Mouse (Mus musculus) embryonic facial prominence, embryonic 11.5 days (tissue): ENCODE measurements at regions not wholly inside any gene's neighbourhood (a gene's known extent, or its start where the extent isn't known, plus 50 kb on each side); places are given as distances from the start of the nearest gene placed in this dataset.
A peak's percentile ranks its signal among the peaks of the same experiment; 100 is the strongest.

Source experiments
- ATAC-seq: fragments of 200-750 bp; cut with Nextera tagmentation; replicated peaks from 2 replicates; pipeline ENCODE4 v1.8.0; 2017; ENCODE audit warnings: low read depth; ENCODE audit not compliant: insufficient number of reproducible peaks, low FRiP score, low TSS enrichment
- DNase-seq: peaks from one replicate; pipeline ENCODE4 v3.0.0-alpha.2; 2015; ENCODE audit warnings: low spot score
- H3K27ac ChIP-seq: fragments of 300-500 bp; sonication (generic); replicated peaks from 2 replicates; pipeline ENCODE4 v1.5.1; 2014; ENCODE audit warnings: mild to moderate bottlenecking, low read depth, low read length, control low read depth
- H3K27me3 ChIP-seq: fragments of 300-500 bp; sonication (generic); 2 replicates; pipeline ENCODE4 v1.6.1; 2014; ENCODE audit warnings: mild to moderate bottlenecking, low read length, moderate library complexity, mixed read lengths; ENCODE audit not compliant: control insufficient read depth, insufficient read depth
- H3K36me3 ChIP-seq: fragments of 300-500 bp; sonication (generic); replicated peaks from 2 replicates; pipeline ENCODE4 v1.6.1; 2014; ENCODE audit warnings: low read depth, mild to moderate bottlenecking, low read length, moderate library complexity, mixed read lengths; ENCODE audit not compliant: control insufficient read depth, insufficient read depth
- H3K4me1 ChIP-seq: fragments of 300-500 bp; sonication (generic); 2 replicates; pipeline ENCODE4 v1.6.1; 2014; ENCODE audit warnings: low read length, mixed read lengths; ENCODE audit not compliant: control insufficient read depth, insufficient read depth
- H3K4me2 ChIP-seq: fragments of 300-500 bp; sonication (generic); 2 replicates; pipeline ENCODE4 v1.6.1; 2014; ENCODE audit warnings: low read depth, mild to moderate bottlenecking, control low read depth, low read length, moderate library complexity
- H3K4me3 ChIP-seq: fragments of 300-500 bp; sonication (generic); 2 replicates; pipeline ENCODE4 v1.5.1; 2014; ENCODE audit warnings: low read depth, low read length, control low read depth
- H3K9ac ChIP-seq: fragments of 300-500 bp; sonication (generic); replicated peaks from 2 replicates; pipeline ENCODE4 v1.6.1; 2014; ENCODE audit warnings: mild to moderate bottlenecking, control low read depth, low read length
- H3K9me3 ChIP-seq: fragments of 300-500 bp; sonication (generic); replicated peaks from 2 replicates; pipeline ENCODE4 v1.6.1; 2016; ENCODE audit warnings: mild to moderate bottlenecking, low read length, inconsistent platforms, mixed read lengths; ENCODE audit not compliant: control insufficient read depth
- WGBS: fragments of 180-500 bp; shearing (Covaris S2); extraction: QIAGEN DNeasy Blood & Tissue Kit; methylation state at CpG from one replicate; pipeline ENCODE4 v1.1.7; 2014; 5-methylcytosine and 5-hydroxymethylcytosine counted together

DNA sequence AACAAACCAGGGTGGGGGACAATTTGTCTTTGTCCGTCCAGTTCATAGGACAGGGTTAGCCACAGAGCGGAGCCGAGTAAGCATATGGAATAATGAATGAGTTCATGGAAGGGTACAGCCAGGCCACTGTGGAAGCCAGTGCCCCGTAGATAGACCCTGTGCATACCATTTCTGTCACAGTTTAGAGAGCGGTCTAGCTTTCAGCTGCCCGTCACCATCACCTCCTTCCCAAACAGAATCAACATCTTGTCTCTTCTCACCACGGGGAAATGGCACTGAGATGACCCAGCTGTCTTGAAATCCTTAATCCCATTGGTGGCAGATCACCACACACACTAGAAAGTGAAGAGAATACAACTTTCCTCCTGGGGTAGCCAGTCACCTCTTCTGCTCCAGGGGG lies 178.7 kb downstream of the Zfp36l1 start:
- Histone ChIP-seq H3K4me1 (no peaks in the 10 kb centered on the region), H3K4me3 (no peak overlapping the region), H3K9me3 (no peaks in the 10 kb centered on the region), H3K4me2 (no peak overlapping the region), H3K36me3 (no peaks in the 10 kb centered on the region), H3K9ac (no peak overlapping the region), H3K27me3 (no peaks in the 10 kb centered on the region), H3K27ac (no peak overlapping the region)
- 59% methylated on average over 7 of the region's 7 CpGs for WGBS
- ATAC-seq, result no peak
- DNase-seq, result no peak

DNA sequence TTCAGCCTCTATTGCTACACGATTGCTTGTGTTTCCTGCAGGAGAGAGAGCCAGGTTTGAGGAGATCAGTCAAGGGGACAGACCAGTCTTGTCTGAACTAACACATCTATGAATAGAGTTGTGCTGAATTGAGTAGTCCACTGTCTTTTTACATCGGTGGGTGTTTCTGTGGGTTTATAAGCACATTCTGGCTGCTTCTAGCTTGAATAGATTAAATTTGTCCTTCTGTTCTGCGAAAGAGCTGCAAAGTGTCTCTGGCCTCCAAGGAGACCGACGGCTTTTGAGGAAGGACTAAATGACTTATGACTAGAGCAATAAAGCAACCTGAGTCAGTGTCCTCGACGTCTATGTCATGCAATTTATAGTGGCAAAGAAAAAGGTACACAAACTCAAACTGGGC lies 179.9 kb downstream of the Zfp36l1 start:
- H3K27me3 ChIP-seq, result no peaks in the 10 kb centered on the region
- WGBS, result 93% methylated on average over 7 of the region's 7 CpGs
- no peaks in the 10 kb centered on the region for H3K36me3 ChIP-seq
- DNase-seq, result no peak
- H3K4me1 ChIP-seq, result no peaks in the 10 kb centered on the region; the same call in 1 of the 2 replicates
- no peak overlapping the region for H3K9ac ChIP-seq
- no peak overlapping the region for H3K27ac ChIP-seq
- no peak for ATAC-seq
- no peaks in the 10 kb centered on the region for H3K9me3 ChIP-seq
- H3K4me3 ChIP-seq, result no peak overlapping the region
- H3K4me2 ChIP-seq, result no peak overlapping the region

DNA sequence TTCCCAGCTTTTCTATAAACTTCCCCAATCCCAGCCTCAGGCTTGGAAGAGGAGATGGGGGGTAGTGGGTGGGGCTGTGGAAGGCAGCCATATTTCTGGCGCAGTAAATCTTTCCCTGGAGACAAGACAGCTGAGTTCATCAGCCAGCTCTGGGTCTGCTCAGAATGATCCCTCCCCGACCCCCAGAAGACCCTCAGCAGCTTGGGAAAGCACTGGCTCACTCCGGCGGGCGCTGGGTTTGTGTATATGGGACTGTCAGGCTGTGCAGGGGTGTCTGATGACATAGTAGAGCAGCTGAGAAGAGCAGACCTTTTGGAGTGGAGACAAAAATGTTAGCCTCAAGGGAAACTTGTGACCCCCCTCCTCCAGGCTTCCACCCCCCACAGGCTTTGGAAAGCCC lies 181.4 kb downstream of the Zfp36l1 start:
- 54% methylated on average over 5 of the region's 5 CpGs for WGBS
- H3K4me1 ChIP-seq, result no peaks in the 10 kb centered on the region; the same call in 1 of the 2 replicates
- ATAC-seq, result no peak

DNA sequence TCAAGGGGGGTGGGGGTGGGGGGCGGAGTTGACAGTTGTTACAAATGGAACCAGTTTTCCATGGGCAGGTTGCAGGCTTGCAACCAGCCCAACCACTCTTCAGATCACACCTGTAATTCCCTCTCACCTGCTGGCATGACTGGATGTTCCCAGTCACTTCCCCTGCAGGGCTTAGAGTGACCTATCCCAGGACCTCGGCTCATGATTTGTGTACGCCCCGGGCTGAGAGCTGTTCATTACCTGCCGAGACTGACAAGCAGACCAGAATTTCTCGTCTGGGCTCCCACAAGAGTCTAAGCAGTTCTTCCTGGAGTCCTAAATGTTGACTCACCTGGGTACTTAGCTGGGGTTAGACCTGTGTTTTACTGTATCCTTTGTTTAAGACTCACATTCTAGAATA lies 183.0 kb downstream of the Zfp36l1 start:
- Histone ChIP-seq H3K27ac (peak overlapping the region; percentile 63), H3K4me3 (no peak overlapping the region), H3K9me3 (no peaks in the 10 kb centered on the region), H3K4me2 (no peak overlapping the region), H3K27me3 (no peaks in the 10 kb centered on the region), H3K9ac (no peak overlapping the region), H3K36me3 (no peaks in the 10 kb centered on the region), H3K4me1 (peaks cover 10% of the 10 kb centered on the region)
- peak; percentile 34 for DNase-seq
- ATAC-seq, result no peak
- WGBS, result 62% methylated on average over 6 of the region's 6 CpGs

More for the DNA sequence above, 181.4 kb downstream of the Zfp36l1 start:
- H3K36me3 ChIP-seq, result no peaks in the 10 kb centered on the region
- H3K27ac ChIP-seq, result no peak overlapping the region
- H3K4me3 ChIP-seq, result no peak overlapping the region
- H3K9me3 ChIP-seq, result no peaks in the 10 kb centered on the region
- no peaks in the 10 kb centered on the region for H3K27me3 ChIP-seq
- H3K9ac ChIP-seq, result no peak overlapping the region
- no peak for DNase-seq
- no peak overlapping the region for H3K4me2 ChIP-seq

DNA sequence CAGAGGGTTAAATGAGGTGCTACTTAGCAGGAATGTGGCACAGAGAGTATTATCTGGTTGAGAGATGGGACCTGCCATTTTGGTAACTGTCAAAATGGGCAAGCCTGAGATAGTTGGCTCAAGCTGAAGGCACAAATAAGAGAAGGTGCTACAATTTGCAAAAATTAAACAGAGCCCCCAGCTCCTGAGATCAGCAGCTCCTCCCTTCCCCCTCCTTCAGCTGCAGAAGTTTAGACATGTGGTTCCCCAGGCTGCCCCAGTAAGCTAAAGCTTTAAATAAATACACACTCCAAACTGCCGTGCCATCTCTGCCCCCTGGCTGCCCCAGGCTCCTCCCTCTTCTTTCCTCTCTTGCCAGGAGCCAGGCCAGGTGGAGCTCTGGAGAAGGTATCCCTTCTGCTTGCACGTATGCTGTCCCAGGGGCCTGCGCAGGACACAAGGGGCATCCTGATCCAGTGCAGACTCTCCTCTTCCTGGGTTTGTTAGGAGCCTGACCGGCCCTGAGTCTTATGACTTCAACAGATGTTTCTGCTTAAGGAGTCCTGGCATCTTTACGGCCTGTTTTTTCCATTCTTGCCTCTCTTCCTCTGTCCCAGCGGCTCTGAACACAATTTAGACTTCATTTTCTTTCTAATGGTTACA lies 184.0 kb downstream of the Zfp36l1 start:
- DNase-seq, result peak; percentile 83
- Histone ChIP-seq H3K9me3 (no peaks in the 10 kb centered on the region), H3K36me3 (no peaks in the 10 kb centered on the region), H3K27ac (peak overlapping the region; percentile 63), H3K4me1 (peaks cover 10% of the 10 kb centered on the region), H3K9ac (no peak overlapping the region), H3K4me2 (no peak overlapping the region), H3K4me3 (no peak overlapping the region), H3K27me3 (no peaks in the 10 kb centered on the region)
- WGBS, result 19% methylated on average over 6 of the region's 6 CpGs
- no peak for ATAC-seq

DNA sequence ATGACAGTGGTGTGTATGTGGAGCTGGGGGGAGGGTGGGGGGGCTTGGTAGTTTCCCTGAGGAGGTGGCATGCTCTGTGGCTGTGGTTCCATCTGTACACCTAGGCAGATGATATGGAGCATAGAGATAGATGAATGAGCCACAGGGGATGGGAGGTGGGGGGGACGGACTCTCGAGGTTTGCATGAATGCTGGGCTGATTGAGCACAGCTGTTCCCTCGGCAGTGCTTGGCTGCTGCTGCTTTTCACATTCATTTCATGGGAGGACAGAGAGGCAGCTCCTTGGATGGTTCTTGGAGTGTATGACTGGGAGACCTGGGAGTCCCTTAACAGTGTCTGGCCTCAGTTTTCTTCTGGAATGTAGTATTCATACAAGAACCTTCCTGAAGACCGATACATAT lies 184.5 kb downstream of the Zfp36l1 start:
- no peaks in the 10 kb centered on the region for H3K27me3 ChIP-seq
- no peak overlapping the region for H3K4me2 ChIP-seq
- ATAC-seq (no peak), DNase-seq (peak; percentile 73)
- H3K4me3 ChIP-seq, result no peak overlapping the region
- 23% methylated on average over 4 of the region's 4 CpGs for WGBS
- H3K4me1 ChIP-seq, result peaks cover 10% of the 10 kb centered on the region
- peak overlapping the region; percentile 63 for H3K27ac ChIP-seq
- H3K9ac ChIP-seq, result no peak overlapping the region
- no peaks in the 10 kb centered on the region for H3K9me3 ChIP-seq
- H3K36me3 ChIP-seq, result no peaks in the 10 kb centered on the region

DNA sequence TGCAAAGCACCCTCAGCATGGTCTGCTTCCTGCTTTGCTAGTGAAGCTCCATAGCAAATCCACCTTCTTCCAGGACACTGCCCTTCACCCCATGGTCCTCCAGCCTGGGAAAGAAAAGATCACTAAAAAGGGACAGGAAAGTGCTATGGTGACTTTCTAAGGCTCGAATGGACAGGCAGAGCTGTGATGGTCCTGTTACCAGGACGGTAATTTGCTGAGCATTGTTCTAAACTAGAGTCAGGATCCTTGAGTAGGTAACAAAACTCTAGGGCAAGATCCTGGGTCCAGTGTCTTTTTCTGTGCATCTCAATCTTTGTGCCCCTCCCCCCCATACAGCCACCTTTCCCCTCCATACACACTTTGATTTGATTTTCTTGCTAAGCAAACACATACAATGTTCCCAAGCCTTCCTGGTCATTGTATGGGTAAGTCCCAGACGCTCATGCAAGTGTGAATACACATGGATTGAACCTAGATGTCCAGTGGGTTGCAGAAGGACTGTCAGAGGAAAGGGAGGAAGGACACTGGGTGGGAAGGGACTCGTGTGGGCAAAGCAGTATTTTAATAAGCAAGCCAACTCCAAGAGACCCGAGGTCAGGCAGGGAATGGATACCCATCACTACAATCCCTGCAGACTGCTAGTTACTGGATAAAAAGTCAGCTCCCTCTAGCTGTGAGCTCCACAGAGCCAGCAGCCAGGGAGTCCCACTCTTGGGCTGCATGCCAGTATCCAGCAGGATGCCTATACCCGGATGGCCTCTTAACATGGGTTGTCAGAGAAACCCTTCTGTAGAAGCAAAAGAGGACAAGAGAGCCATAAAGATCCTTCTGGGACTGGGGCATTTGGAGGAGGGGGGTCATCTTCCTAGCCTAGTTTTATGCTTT lies 186.9 kb downstream of the Zfp36l1 start:
- H3K4me2 ChIP-seq, result peak overlapping the region; percentile 28
- no peak for ATAC-seq
- WGBS, result 21% methylated on average over 6 of the region's 6 CpGs

More for the DNA sequence above, 186.9 kb downstream of the Zfp36l1 start:
- H3K36me3 ChIP-seq, result no peaks in the 10 kb centered on the region
- peak overlapping the region; percentile 88 for H3K27ac ChIP-seq
- no peak overlapping the region for H3K4me3 ChIP-seq
- peaks cover 10% of the 10 kb centered on the region for H3K4me1 ChIP-seq
- peak overlapping the region; percentile 49; the same call in 1 of the 2 replicates for H3K9ac ChIP-seq
- DNase-seq, result no peak
- no peaks in the 10 kb centered on the region for H3K9me3 ChIP-seq
- H3K27me3 ChIP-seq, result no peaks in the 10 kb centered on the region
